Mouse (Mus musculus) G1E (cell line): ENCODE results near the gene Uts2. TPM values are rescaled to one million over a fixed set of nuclear protein-coding genes. Genes with fewer than 3 reads are reported as not detected.
"Not testable (repeated sequence)": the region's sequence is repeated elsewhere in the genome, so short reads cannot be mapped to it uniquely, and the experiment has no call there.

Experiments used
- ATAC-seq: 2 replicates; pipeline ENCODE4 v1.8.0; 2016; ENCODE audit warnings: mild to moderate bottlenecking; ENCODE audit not compliant: insufficient number of reproducible peaks, poor library complexity, low FRiP score, severe bottlenecking; ENCODE audit errors: extremely low read depth
- DNase-seq: peaks from one replicate; pipeline ENCODE4 v3.0.0; 2012; ENCODE audit warnings: low spot score
- H3K27me3 ChIP-seq: 2 replicates; pipeline ENCODE4 v1.6.1; 2012; ENCODE audit warnings: mild to moderate bottlenecking, low read length, inconsistent platforms; ENCODE audit not compliant: insufficient read depth
- H3K36me3 ChIP-seq: replicated peaks from 2 replicates; pipeline ENCODE3; 2012; ENCODE audit warnings: mild to moderate bottlenecking, inconsistent platforms
- H3K4me1 ChIP-seq: 2 replicates; pipeline ENCODE4 v1.6.1; 2012; ENCODE audit warnings: low read depth, low read length, inconsistent platforms, mixed read lengths; ENCODE audit not compliant: insufficient read depth
- H3K4me3 ChIP-seq: 2 replicates; pipeline ENCODE4 v1.5.1; 2012; ENCODE audit warnings: low read depth, mild to moderate bottlenecking, inconsistent platforms, low read length, moderate library complexity, mixed read lengths
- H3K9me3 ChIP-seq: replicated peaks from 2 replicates; pipeline ENCODE4 v1.6.1; 2012; ENCODE audit warnings: inconsistent platforms
- CTCF ChIP-seq: IDR thresholded peaks from 2 replicates; pipeline ENCODE4 v1.5.1; 2012; ENCODE audit warnings: low read depth, low read length, inconsistent platforms, mixed read lengths
- GATA1 ChIP-seq: IDR thresholded peaks from 2 replicates; pipeline ENCODE4 v1.6.1; 2012; ENCODE audit warnings: borderline replicate concordance, low read length, inconsistent platforms, mixed read lengths
- GATA2 ChIP-seq: IDR thresholded peaks from 2 replicates; pipeline ENCODE4 v1.6.1; 2012; ENCODE audit warnings: low read depth, low read length, inconsistent platforms, borderline replicate concordance
- POLR2AphosphoS5 ChIP-seq: IDR thresholded peaks from 2 replicates; pipeline ENCODE4 v1.6.1; 2012; ENCODE audit warnings: low read depth, low read length, inconsistent platforms; ENCODE audit not compliant: insufficient replicate concordance
- TAL1 ChIP-seq: conservative IDR thresholded peaks from 2 replicates; pipeline ENCODE4 v1.6.1; 2012; ENCODE audit warnings: low read depth, low read length, inconsistent platforms, mixed read lengths
- polyA plus RNA-seq: library from polyadenylated mRNA; stranded (reverse); fragments of >175 nt; gene quantifications from 2 replicates; pipeline ENCODE4 v1.2.3, GENCODE M21; 2012
- total RNA-seq, 2 experiments: library from RNA; stranded (forward) in 1 of 2; stranded (reverse) in 1 of 2; fragments of 200-1000 nt in 1 of 2; fragments of >200 nt in 1 of 2; fragmentation: Nextera tagmentation in 1 of 2; gene quantifications; 2 replicates each; pipeline ENCODE4 v1.2.3; 2014 to 2017

Gene Uts2
- total and polyA plus RNA-seq, 3 experiments, result not detected

DNA sequence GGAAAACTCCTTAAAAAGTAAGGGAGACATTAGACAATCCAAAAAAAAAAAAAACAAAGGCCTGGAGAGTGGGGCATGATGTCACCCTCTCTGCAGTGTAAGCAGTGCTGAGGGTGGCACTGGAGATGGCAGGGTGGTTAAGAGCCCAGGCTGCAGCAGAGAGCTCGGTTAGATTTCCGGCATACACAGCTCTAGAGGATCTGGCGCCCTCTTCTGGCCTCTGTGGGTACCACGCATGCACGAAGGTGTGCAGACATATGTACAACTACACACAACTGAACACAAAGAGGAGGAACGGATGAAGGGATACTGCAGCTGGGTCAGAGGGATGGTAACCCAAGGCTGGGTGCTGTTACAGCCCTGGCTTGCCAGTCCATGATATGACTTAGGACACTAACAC is 10.0 kb downstream of the Uts2 start:
- Histone ChIP-seq H3K9me3 (no peaks in the 10 kb centered on the region), H3K4me3 (no peak overlapping the region), H3K4me1 (no peaks in the 10 kb centered on the region), H3K36me3 (no peaks in the 10 kb centered on the region), H3K27me3 (no peaks in the 10 kb centered on the region)
- ATAC-seq, result peak; percentile 22; the same call in 1 of the 2 replicates
- TF ChIP-seq GATA2 (no peak), CTCF (peak; percentile 69), POLR2AphosphoS5 (no peak), GATA1 (no peak)
- no peak for DNase-seq

GRCm38 (mm10) chr4:151010316-151010715 is 13.4 kb downstream of the Uts2 start:
- Histone ChIP-seq H3K27me3 (no peaks in the 10 kb centered on the region), H3K9me3 (no peaks in the 10 kb centered on the region), H3K4me3 (no peak overlapping the region), H3K36me3 (peaks cover 8% of the 10 kb centered on the region), H3K4me1 (no peaks in the 10 kb centered on the region)
- no peak for TF ChIP-seq GATA1
- TF ChIP-seq CTCF, result no peak
- no peak for TF ChIP-seq GATA2
- TF ChIP-seq POLR2AphosphoS5, result no peak
- TF ChIP-seq TAL1, result no peak
- DNase-seq (no peak), ATAC-seq (no peak)

DNA sequence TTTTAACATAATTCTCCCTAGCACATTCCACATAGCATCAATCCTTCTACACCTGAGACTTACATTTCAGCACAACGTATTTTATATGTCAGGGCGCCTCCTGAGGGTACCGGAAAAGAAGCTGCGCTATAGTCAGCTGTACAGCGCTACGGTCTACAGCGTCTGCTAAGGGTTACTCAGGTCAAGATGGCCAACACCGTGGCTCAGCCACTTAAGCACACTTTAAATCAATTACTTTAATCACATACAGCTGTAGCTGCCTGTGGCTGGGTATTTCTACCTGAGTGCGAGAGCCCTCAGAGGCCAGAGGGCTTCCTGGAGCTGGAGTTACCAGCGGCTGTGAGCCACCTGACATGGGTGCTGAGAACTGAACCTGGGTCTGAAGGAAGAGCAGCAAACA is 19.0 kb downstream of the Uts2 start:
- no peak for DNase-seq
- Histone ChIP-seq H3K36me3 (peaks cover 13% of the 10 kb centered on the region), H3K9me3 (no peaks in the 10 kb centered on the region), H3K27me3 (no peaks in the 10 kb centered on the region), H3K4me1 (no peaks in the 10 kb centered on the region), H3K4me3 (no peak overlapping the region)
- TF ChIP-seq CTCF (no peak), TAL1 (no peak), GATA1 (no peak), GATA2 (no peak), POLR2AphosphoS5 (no peak)
- no peak for ATAC-seq

DNA sequence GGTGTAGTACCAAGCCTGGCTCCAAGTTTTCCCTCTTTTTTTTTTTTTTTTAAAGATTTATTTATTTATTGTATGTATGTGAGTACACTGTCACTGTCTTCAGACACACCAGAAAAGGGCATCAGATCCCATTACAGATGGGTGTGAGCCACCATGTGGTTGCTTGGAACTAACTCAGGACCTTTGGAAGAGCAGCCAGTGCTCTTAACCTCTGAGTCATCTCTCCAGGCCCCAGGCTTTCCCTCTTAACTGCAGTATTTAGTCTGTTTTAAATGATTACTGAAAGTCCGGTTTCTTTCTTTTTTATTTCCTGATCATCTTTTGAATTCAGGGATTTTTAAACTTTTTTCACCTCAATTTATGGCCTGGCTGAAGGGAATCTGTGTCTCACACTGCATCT is 20.5 kb downstream of the Uts2 start:
- H3K9me3 ChIP-seq, H3K27me3 ChIP-seq, ATAC-seq, DNase-seq, H3K4me3 ChIP-seq, H3K4me1 ChIP-seq: not testable (repeated sequence)
- peaks cover 14% of the 10 kb centered on the region for H3K36me3 ChIP-seq

DNA sequence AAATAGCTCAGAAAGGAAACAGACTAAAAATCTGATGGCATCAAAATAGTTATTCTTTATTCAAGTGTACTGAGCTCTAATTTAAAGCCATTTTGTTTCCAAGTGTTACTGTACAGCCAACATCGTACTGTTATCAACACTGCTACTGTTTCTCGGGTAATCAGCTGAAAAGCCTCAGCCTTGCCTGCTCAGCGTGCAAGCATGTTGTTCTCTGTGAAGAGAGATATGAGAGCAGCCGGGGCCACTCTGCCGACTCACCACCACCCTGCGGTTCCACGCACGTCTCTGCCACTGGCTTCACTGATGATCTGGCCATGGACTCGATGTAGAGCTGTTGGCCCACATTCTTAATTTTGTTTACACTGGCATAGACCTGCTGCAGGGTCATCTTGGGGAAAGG is 27.3 kb downstream of the Uts2 start:
- ATAC-seq, result no peak
- DNase-seq, result no peak
- Histone ChIP-seq H3K36me3 (peaks cover 34% of the 10 kb centered on the region), H3K4me3 (no peak overlapping the region), H3K27me3 (no peaks in the 10 kb centered on the region), H3K4me1 (no peaks in the 10 kb centered on the region), H3K9me3 (no peaks in the 10 kb centered on the region)
- TF ChIP-seq POLR2AphosphoS5 (no peak), CTCF (no peak), GATA2 (no peak), TAL1 (no peak), GATA1 (no peak)

GRCm38 (mm10) chr4:151027001-151027400 is 30.1 kb downstream of the Uts2 start:
- Histone ChIP-seq H3K4me1 (no peaks in the 10 kb centered on the region), H3K4me3 (no peak overlapping the region), H3K27me3 (no peaks in the 10 kb centered on the region), H3K9me3 (no peaks in the 10 kb centered on the region), H3K36me3 (peaks cover 37% of the 10 kb centered on the region)
- TF ChIP-seq POLR2AphosphoS5 (no peak), GATA2 (no peak), CTCF (peak; percentile 64), GATA1 (no peak)
- ATAC-seq (no peak; the same call in 1 of the 2 replicates), DNase-seq (peak; percentile 12)

DNA sequence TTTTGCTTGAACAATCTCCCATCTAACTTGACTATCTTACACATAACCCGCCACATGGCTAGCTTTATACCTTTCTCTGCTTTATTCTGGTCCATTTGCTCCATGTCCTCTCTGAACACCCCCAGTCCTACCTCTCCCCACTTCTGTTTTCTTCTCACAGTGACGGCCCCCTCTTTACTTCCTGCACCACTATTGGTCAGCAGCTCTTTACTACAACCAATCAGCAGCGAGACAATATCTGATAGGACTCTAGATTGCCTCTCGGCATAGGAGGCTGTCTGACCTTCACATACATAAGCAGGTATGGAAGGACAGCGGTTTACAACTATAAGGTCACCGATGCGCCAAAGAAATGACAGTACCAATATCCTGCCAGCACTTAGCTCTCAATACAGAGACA is 39.6 kb downstream of the Uts2 start:
- ATAC-seq, result no peak
- H3K9me3 ChIP-seq, result no peaks in the 10 kb centered on the region
- no peak for DNase-seq
- H3K27me3 ChIP-seq, result no peaks in the 10 kb centered on the region
- no peak overlapping the region for H3K4me3 ChIP-seq
- peaks cover 5% of the 10 kb centered on the region; the same call in 1 of the 2 replicates for H3K4me1 ChIP-seq
- peaks cover 22% of the 10 kb centered on the region for H3K36me3 ChIP-seq
- no peak for TF ChIP-seq TAL1
- no peak for TF ChIP-seq GATA1
- no peak for TF ChIP-seq CTCF
- TF ChIP-seq GATA2, result no peak
- TF ChIP-seq POLR2AphosphoS5, result no peak
